Mouse (Mus musculus) liver, adult 2 months (tissue): Measurements from ENCODE around the gene Sfxn5.

Source experiments
- CTCF ChIP-seq: fragments of 200-500 bp; IDR thresholded peaks from 2 replicates; pipeline ENCODE4 v1.5.1; 2011; ENCODE audit warnings: low read depth, low read length, control low read depth
- POLR2A ChIP-seq: fragments of 200-500 bp; IDR thresholded peaks from 2 replicates; pipeline ENCODE4 v1.6.1; 2011; ENCODE audit warnings: low read length, control low read depth; ENCODE audit not compliant: insufficient read depth; ENCODE audit errors: extremely low read depth

- no peak for TF ChIP-seq CTCF
- TF ChIP-seq POLR2A, result no peak
These were observed 95.5 kb downstream of the Sfxn5 start for GRCm38 (mm10) chr6:85237595-85238337.
